Mouse (Mus musculus): ENCODE measurements at regions not wholly inside any gene's neighbourhood (a gene's known extent, or its start where the extent isn't known, plus 50 kb on each side); places are given as distances from the start of the nearest gene placed in this dataset.

DNA sequence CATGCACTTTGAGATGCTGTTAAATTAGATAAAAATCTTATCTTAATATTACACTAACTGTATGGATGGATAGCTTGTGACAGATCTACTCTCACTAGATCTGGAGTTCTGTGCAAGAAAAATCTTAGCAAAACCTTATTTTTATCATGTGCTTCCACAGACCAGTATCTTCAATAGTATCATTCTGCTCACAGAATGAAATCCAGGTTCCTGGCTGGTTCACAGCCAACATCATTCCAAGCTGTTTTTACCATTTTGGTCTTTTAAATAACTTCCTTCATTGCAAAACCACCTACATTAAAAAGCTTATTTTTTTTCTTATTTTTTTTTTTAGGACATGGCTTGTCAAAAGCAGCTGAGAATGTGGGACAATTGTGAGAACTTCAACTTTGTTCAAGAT, 276.1 kb upstream of the Tbc1d2b start:
- no peak for TF ChIP-seq CTCF (IDR thresholded peaks at IDR 0.05; ENCODE audit: extremely low read depth, insufficient read depth, low read length)
- no peak for TF ChIP-seq POLR2A (IDR thresholded peaks at IDR 0.05; ENCODE audit: extremely low read depth, insufficient read depth, low read length)
